Mouse (Mus musculus) hindbrain, postnatal 0 days (tissue): ENCODE measurements around the gene Kank2. TPM values are rescaled to one million over a fixed set of nuclear protein-coding genes. Genes with fewer than 3 reads are reported as not detected.
A peak's percentile ranks its signal among the peaks of the same experiment; 100 is the strongest.

Experiments
- ATAC-seq: fragments of 200-750 bp; cut with Nextera tagmentation; 2 replicates; pipeline ENCODE4 v1.8.0; 2017; ENCODE audit warnings: mild to moderate bottlenecking, moderate TSS enrichment, moderate library complexity
- DNase-seq: peaks from one replicate; pipeline ENCODE4 v3.0.0-alpha.2; 2015; ENCODE audit warnings: low spot score
- H3K27ac ChIP-seq: fragments of 300-500 bp; sonication (generic); 2 replicates; pipeline ENCODE4 v1.5.1; 2014; ENCODE audit warnings: mild to moderate bottlenecking
- H3K27me3 ChIP-seq: fragments of 300-500 bp; sonication (generic); 2 replicates; pipeline ENCODE4 v1.6.1; 2014; ENCODE audit warnings: low read length, mixed read lengths; ENCODE audit not compliant: insufficient read depth
- H3K36me3 ChIP-seq: fragments of 300-500 bp; sonication (generic); 2 replicates; pipeline ENCODE4 v1.6.1; 2014; ENCODE audit warnings: low read length, mixed read lengths; ENCODE audit not compliant: insufficient read depth
- H3K4me1 ChIP-seq: fragments of 300-500 bp; sonication (generic); 2 replicates; pipeline ENCODE4 v1.6.1; 2014; ENCODE audit warnings: antibody characterized with exemption, low read length, mixed read lengths; ENCODE audit not compliant: insufficient read depth
- H3K4me2 ChIP-seq: fragments of 300-500 bp; sonication (generic); 2 replicates; pipeline ENCODE4 v1.6.1; 2014; ENCODE audit warnings: low read depth, mild to moderate bottlenecking, low read length, moderate library complexity, mixed read lengths
- H3K4me3 ChIP-seq: fragments of 300-500 bp; sonication (generic); 2 replicates; pipeline ENCODE4 v1.5.1; 2014; ENCODE audit warnings: low read length
- H3K9ac ChIP-seq: fragments of 300-500 bp; sonication (generic); replicated peaks from 2 replicates; pipeline ENCODE4 v1.6.1; 2014; ENCODE audit warnings: mild to moderate bottlenecking, low read length, moderate library complexity, mixed read lengths
- H3K9me3 ChIP-seq: fragments of 300-500 bp; sonication (generic); 2 replicates; pipeline ENCODE4 v1.6.1; 2016; ENCODE audit warnings: low read length, mixed read lengths
- CTCF ChIP-seq: IDR thresholded peaks from 2 replicates; pipeline ENCODE4 v1.5.1; 2016; ENCODE audit warnings: antibody characterized with exemption, control low read depth, low read depth
- WGBS: fragments of 180-500 bp; shearing (Covaris S2); extraction: QIAGEN DNeasy Blood & Tissue Kit; methylation state at CpG from one replicate; pipeline ENCODE4 v1.1.7; 2014; 5-methylcytosine and 5-hydroxymethylcytosine counted together
- microRNA-seq, 2 experiments: library from miRNA; unstranded; fragments of <30 nt; microRNA quantifications; one replicate each; pipeline ENCODE4; 2016
- polyA plus RNA-seq: library from polyadenylated mRNA; unstranded; fragments of >200 nt; fragmentation: Nextera tagmentation; extraction: Ambion mirVana; gene quantifications from 2 replicates; pipeline ENCODE4 v1.2.1, GENCODE M21; 2015
- total RNA-seq: library from RNA; depleted of rRNA; stranded (reverse); fragments of >200 nt; gene quantifications from 2 replicates; pipeline ENCODE4 v1.2.3, GENCODE M21; 2014; rRNA removed

The Kank2 gene
- total and polyA plus RNA-seq, 2 experiments from 2014 or later = 3.1 to 19.1 TPM

DNA sequence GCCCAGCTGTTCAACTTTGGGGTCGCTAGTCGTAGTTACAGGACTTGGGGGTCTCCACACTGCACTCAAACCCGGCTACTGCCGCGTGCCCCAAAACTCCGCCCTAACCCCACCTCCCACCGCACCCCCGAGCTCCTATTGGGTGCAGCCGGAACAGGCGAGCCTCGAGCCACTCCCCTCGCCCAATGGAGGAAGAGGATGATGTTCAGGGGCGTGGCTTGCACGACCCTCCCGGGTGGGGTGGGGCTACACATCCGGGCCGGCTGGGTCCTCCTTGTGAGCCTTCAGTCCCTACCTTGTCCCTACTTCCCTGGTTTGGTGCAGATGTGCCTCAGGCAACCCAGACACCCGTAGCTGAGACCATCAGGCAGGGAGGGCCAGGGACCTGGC lies 74.4 kb downstream of the Kank2 start:
- Histone ChIP-seq H3K27me3 (no peaks in the 10 kb centered on the region), H3K27ac (peak overlapping the region; percentile 80), H3K4me3 (peak overlapping the region; percentile 64), H3K4me2 (peak overlapping the region; percentile 76), H3K9ac (peak overlapping the region; percentile 54), H3K9me3 (no peaks in the 10 kb centered on the region), H3K36me3 (no peaks in the 10 kb centered on the region), H3K4me1 (peaks cover 12% of the 10 kb centered on the region; the same call in 1 of the 2 replicates)
- TF ChIP-seq CTCF = no peak
- ATAC-seq (peak; percentile 98), DNase-seq (peak; percentile 97)
- WGBS = 0% methylated on average over 18 of the region's 18 CpGs

- peaks cover 12% of the 10 kb centered on the region; the same call in 1 of the 2 replicates for H3K4me1 ChIP-seq
- peak within 1 kb of the TSS; percentile 64 for H3K4me3 ChIP-seq
- under 1% methylated on average over 47 of the region's 47 CpGs for WGBS
- H3K4me2 ChIP-seq = peak within 1 kb of the TSS; percentile 76
- H3K27ac ChIP-seq = peak within 1 kb of the TSS; percentile 80
- peak; percentile 9 for TF ChIP-seq CTCF
- H3K9ac ChIP-seq = peak within 1 kb of the TSS; percentile 54
- no peaks in the 10 kb centered on the region for H3K27me3 ChIP-seq
- ATAC-seq = peak; percentile 84
- H3K9me3 ChIP-seq = no peaks in the 10 kb centered on the region
- H3K36me3 ChIP-seq = no peaks in the 10 kb centered on the region
- peak; percentile 92 for DNase-seq
These were observed 75.0 kb downstream of the Kank2 start, which contains the start of gene Ldlr for GRCm38 (mm10) chr9:21723377-21724146. Ldlr (plus strand) TSS chr9:21723483.

- no peak overlapping the region for H3K9ac ChIP-seq
- DNase-seq (no peak), ATAC-seq (no peak)
- H3K27me3 ChIP-seq = no peaks in the 10 kb centered on the region
- TF ChIP-seq CTCF = no peak
- H3K9me3 ChIP-seq = no peaks in the 10 kb centered on the region
- H3K4me3 ChIP-seq = no peak overlapping the region
- no peaks in the 10 kb centered on the region for H3K36me3 ChIP-seq
- 67% methylated on average over 2 of the region's 2 CpGs for WGBS
- H3K4me2 ChIP-seq = no peak overlapping the region
- H3K4me1 ChIP-seq = peaks cover 12% of the 10 kb centered on the region; the same call in 1 of the 2 replicates
- no peak overlapping the region for H3K27ac ChIP-seq
These were observed 77.5 kb downstream of the Kank2 start for GRCm38 (mm10) chr9:21721036-21721435.

- ATAC-seq (no peak), DNase-seq (no peak)
- no peak overlapping the region for H3K27ac ChIP-seq
- H3K4me1 ChIP-seq = no peaks in the 10 kb centered on the region
- no peak overlapping the region for H3K4me3 ChIP-seq
- no peak overlapping the region for H3K4me2 ChIP-seq
- no peaks in the 10 kb centered on the region for H3K9me3 ChIP-seq
- H3K36me3 ChIP-seq = no peaks in the 10 kb centered on the region
- H3K27me3 ChIP-seq = no peaks in the 10 kb centered on the region
- H3K9ac ChIP-seq = no peak overlapping the region
- TF ChIP-seq CTCF = no peak
- WGBS = 90% methylated on average over 2 of the region's 2 CpGs
These were observed 81.5 kb downstream of the Kank2 start for GRCm38 (mm10) chr9:21717015-21717414.

Small RNA genes within 50 kb of the gene (microRNA-seq; reads per million reads assigned to microRNA genes)
- 3.6 to 7.1 reads per million in 2 experiments for gene Mir7083

Other genes starting within 250 kb of the Kank2 start
- 63.3 and 66.8 TPM in 2 replicates for gene Timm29, start 206.0 kb downstream of the Kank2 start, total RNA-seq
- gene Timm29, start 206.0 kb downstream of the Kank2 start, polyA plus RNA-seq = 49.4 and 51.5 TPM in 2 replicates
- gene Yipf2, start 205.9 kb downstream of the Kank2 start, total RNA-seq = 18.6 and 25.5 TPM in 2 replicates
- 18.4 and 19.3 TPM in 2 replicates for gene Yipf2, start 205.9 kb downstream of the Kank2 start, polyA plus RNA-seq
- gene Smarca4, start 182.6 kb downstream of the Kank2 start, total RNA-seq = 171 and 177 TPM in 2 replicates
- gene Smarca4, start 182.6 kb downstream of the Kank2 start, polyA plus RNA-seq = 71.5 and 80.6 TPM in 2 replicates
- gene Ldlr, start 75.3 kb downstream of the Kank2 start, total RNA-seq = 20.6 and 28.4 TPM in 2 replicates
- 10.7 and 10.9 TPM in 2 replicates for gene Ldlr, start 75.3 kb downstream of the Kank2 start, polyA plus RNA-seq
- gene Spc24, start 38.4 kb downstream of the Kank2 start, total RNA-seq = 20.3 and 31.1 TPM in 2 replicates
- gene Spc24, start 38.4 kb downstream of the Kank2 start, polyA plus RNA-seq = 26.2 and 27.1 TPM in 2 replicates
- not detected in 2 replicates for gene Angptl8, start 36.8 kb upstream of the Kank2 start, total RNA-seq
- gene Angptl8, start 36.8 kb upstream of the Kank2 start, polyA plus RNA-seq = 0.34 and 0.57 TPM in 2 replicates
- gene Dock6, start 53.9 kb upstream of the Kank2 start, total RNA-seq = 15.6 and 20.6 TPM in 2 replicates
- gene Dock6, start 53.9 kb upstream of the Kank2 start, polyA plus RNA-seq = 11.5 and 11.7 TPM in 2 replicates
- gene Rab3d, start 119.4 kb upstream of the Kank2 start, total RNA-seq = 23.1 and 28.6 TPM in 2 replicates
- gene Rab3d, start 119.4 kb upstream of the Kank2 start, polyA plus RNA-seq = 20.3 and 21.6 TPM in 2 replicates
- gene Ccdc159, start 128.7 kb upstream of the Kank2 start, total RNA-seq = 6.0 and 8.4 TPM in 2 replicates
- 3.9 and 4.0 TPM in 2 replicates for gene Ccdc159, start 128.7 kb upstream of the Kank2 start, polyA plus RNA-seq
- gene Tmem205, start 128.8 kb upstream of the Kank2 start, total RNA-seq = 34.9 and 52.0 TPM in 2 replicates
- 56.2 and 56.3 TPM in 2 replicates for gene Tmem205, start 128.8 kb upstream of the Kank2 start, polyA plus RNA-seq
- gene Plppr2, start 138.3 kb upstream of the Kank2 start, total RNA-seq = 147 and 151 TPM in 2 replicates
- gene Plppr2, start 138.3 kb upstream of the Kank2 start, polyA plus RNA-seq = 85.6 and 95.2 TPM in 2 replicates
- 27.8 and 35.8 TPM in 2 replicates for gene Swsap1, start 157.0 kb upstream of the Kank2 start, total RNA-seq
- gene Swsap1, start 157.0 kb upstream of the Kank2 start, polyA plus RNA-seq = 8.0 and 9.0 TPM in 2 replicates
- gene Epor, start 164.8 kb upstream of the Kank2 start, total RNA-seq = 0.89 and 1.7 TPM in 2 replicates
- 2.3 TPM in 2 replicates for gene Epor, start 164.8 kb upstream of the Kank2 start, polyA plus RNA-seq
- gene Rgl3, start 190.7 kb upstream of the Kank2 start, total RNA-seq = 4.2 and 5.1 TPM in 2 replicates
- 2.5 and 3.5 TPM in 2 replicates for gene Rgl3, start 190.7 kb upstream of the Kank2 start, polyA plus RNA-seq
- 3.3 and 6.0 TPM in 2 replicates for gene Ccdc151, start 203.9 kb upstream of the Kank2 start, total RNA-seq
- gene Ccdc151, start 203.9 kb upstream of the Kank2 start, polyA plus RNA-seq = 4.2 and 4.6 TPM in 2 replicates
- gene Prkcsh, start 204.1 kb upstream of the Kank2 start, total RNA-seq = 84.9 and 89.7 TPM in 2 replicates
- 67.5 and 69.7 TPM in 2 replicates for gene Prkcsh, start 204.1 kb upstream of the Kank2 start, polyA plus RNA-seq